Mouse (Mus musculus): ENCODE results near the gene Xpot.
A peak's percentile ranks its signal among the peaks of the same experiment; 100 is the strongest.

The Xpot gene

DNA sequence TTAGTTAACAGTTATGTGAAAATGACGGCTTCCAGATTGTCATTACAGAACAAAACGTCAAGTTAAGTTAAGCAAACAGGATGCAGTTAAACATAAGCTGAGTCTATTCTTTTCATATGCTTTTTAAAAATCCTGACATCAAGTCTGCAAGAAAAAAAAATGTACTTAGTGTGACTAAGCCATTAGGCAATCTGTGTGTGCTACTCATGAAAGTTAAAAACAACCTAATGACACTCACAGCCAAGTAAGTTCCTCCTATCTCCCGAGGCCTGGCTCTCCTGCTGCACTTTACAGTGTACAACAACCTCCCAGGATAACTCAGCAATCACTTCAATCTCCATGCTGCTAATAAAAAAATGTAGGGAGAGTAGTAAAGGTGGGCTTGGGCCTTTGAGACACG is 22.6 kb downstream of the Xpot start:
- Histone ChIP-seq H3K36me3 (ENCODE audit: control insufficient read depth, insufficient read depth, low read length, poor library complexity, severe bottlenecking) (peaks cover 25% of the 10 kb centered on the region), H3K27me3 (ENCODE audit: control insufficient read depth, insufficient read depth, low read length, poor library complexity, severe bottlenecking) (no peaks in the 10 kb centered on the region)
- no peak for DNase-seq (ENCODE audit: low read depth, low spot score)

DNA sequence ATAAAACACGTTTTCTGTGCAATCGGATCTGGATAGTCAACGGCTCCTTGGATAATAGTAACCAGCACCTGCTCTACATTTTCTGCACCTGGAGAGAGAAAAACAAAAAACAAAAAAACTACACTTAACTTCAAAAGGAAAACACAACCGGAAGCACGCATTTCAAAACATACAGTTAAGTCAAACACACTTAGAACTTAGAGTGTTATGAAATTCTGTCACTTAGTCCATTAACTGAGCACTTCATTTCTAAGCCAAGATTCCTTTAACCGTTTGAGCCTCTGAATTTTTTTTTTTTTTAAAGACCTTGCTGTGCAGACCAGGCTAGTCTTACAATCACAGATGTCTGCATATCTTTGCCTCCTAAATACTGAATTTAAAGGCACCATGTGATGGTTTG is 24.9 kb downstream of the Xpot start:
- H3K27me3 ChIP-seq (ENCODE audit: control insufficient read depth, insufficient read depth, low read length, poor library complexity, severe bottlenecking) = no peaks in the 10 kb centered on the region
- no peak for DNase-seq (ENCODE audit: low read depth, low spot score)
- peaks cover 22% of the 10 kb centered on the region for H3K36me3 ChIP-seq (ENCODE audit: control insufficient read depth, insufficient read depth, low read length, poor library complexity, severe bottlenecking)

DNA sequence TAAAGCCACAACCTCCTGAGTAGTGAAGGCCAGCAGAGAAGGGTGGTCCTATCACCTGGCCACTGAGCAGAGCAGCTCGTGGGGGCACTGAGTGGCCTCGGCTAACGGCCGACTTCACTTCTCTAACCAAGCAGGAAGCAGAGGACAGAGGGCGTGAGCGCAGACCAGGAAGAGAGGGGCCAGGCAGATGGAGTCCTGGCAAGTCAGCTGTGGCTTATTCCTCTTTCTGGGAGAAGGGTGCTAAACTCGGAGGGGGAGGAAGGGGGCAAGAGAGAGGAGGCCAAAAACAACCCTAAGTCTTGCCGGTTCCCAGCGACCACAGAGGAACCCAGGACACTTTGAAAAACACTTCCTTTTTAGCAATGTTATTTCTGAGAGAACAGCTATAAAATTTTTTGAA is 29.6 kb downstream of the Xpot start:
- H3K27me3 ChIP-seq (ENCODE audit: control insufficient read depth, insufficient read depth, low read length, poor library complexity, severe bottlenecking) = no peaks in the 10 kb centered on the region
- DNase-seq (ENCODE audit: low read depth, low spot score) = no peak
- peaks cover 8% of the 10 kb centered on the region for H3K36me3 ChIP-seq (ENCODE audit: control insufficient read depth, insufficient read depth, low read length, poor library complexity, severe bottlenecking)

DNA sequence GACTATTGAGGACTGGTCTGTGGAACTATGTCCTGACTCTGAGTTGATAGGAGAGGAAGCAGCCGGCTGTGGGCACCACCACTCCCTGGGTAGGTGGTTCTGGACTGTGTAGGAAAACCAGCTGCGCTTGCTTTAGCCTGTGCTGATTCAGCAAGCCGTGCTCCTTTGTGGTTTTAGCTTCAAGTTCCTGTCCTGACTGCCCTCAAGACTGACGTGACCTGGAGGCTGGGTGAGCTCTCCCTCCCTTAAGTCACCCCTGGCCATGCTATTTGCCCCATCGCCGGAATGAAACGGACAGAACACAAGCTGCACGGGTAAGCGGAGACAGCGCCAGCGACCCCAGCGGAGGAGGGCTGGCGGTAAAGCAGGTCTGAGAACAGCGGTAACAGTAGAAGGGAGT is 35.0 kb downstream of the Xpot start:
- DNase-seq (ENCODE audit: low read depth, low spot score) = no peak
- H3K27me3 ChIP-seq (ENCODE audit: control insufficient read depth, insufficient read depth, low read length, poor library complexity, severe bottlenecking) = no peaks in the 10 kb centered on the region
- peaks cover 2% of the 10 kb centered on the region for H3K36me3 ChIP-seq (ENCODE audit: control insufficient read depth, insufficient read depth, low read length, poor library complexity, severe bottlenecking)

DNA sequence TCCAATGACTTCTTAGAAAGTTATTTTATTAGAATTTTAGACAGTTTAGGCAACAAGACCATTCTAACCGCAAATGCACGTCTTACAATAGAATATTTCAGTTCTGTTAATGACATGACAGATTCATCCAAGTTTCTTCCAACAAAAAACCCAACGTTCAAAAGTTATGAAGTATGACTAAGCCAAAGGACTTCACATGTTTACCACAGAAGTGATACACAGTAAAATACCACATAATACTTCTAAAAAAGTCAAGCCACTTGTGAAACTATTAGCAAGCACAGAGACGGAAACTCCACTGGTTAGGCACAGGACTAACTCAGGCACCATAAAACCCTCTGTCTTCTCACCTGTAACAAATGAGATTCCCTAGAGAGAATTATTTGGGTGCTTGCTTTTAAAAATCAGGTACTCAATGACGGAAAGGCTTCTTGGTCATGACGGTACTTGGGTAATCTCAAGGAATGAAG is 38.7 kb downstream of the Xpot start:
- Histone ChIP-seq H3K36me3 (ENCODE audit: control insufficient read depth, insufficient read depth, low read length, poor library complexity, severe bottlenecking) (peaks cover 2% of the 10 kb centered on the region; the same call in 1 of the 2 replicates), H3K27me3 (ENCODE audit: control insufficient read depth, insufficient read depth, low read length, poor library complexity, severe bottlenecking) (no peaks in the 10 kb centered on the region)
- DNase-seq (ENCODE audit: low read depth, low spot score) = peak; percentile 42

DNA sequence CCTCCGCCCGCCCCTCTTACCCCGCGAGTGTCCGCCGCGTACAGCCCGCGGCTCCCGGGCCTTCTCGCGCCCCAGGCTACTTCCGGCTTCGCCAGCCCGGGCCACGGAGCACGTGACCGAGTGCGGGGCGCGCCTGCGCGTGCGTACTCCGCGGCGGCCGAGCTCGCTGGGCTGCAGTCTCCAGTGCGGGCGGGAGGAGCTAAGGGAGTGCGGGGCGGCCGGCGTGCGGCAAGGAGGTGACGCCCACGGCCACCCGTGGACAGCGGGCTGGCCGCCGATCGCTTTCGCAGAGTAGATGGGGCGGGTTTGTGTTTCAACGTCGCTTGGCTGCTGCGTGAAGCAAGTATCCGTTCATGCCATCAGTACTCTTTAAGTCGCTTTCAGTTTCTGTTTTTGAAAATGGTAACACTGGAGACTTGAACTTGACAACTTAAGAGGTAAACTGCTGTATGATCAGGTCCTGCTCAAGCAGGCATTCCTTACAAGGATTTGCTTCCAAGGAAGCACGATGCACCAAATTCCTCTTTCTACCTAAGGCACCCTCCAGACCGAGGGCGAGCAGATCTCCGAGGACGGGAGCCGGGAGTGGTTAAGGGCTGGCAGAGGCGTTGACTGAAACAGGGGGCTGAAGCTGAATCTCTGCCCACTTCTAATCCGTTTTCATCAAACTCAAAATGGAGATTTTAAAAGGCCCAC is 39.3 kb downstream of the Xpot start, which contains the start of gene Tbk1:
Gene Tbk1, minus strand, starts transcription at position 113 of the 696 bp plus-strand sequence.
- H3K27me3 ChIP-seq (ENCODE audit: control insufficient read depth, insufficient read depth, low read length, poor library complexity, severe bottlenecking) = no peaks in the 10 kb centered on the region
- peaks cover 5% of the 10 kb centered on the region; the same call in 1 of the 2 replicates for H3K36me3 ChIP-seq (ENCODE audit: control insufficient read depth, insufficient read depth, low read length, poor library complexity, severe bottlenecking)
- peak; percentile 95 for DNase-seq (ENCODE audit: low read depth, low spot score)

GRCm38 (mm10) chr10:121585791-121586642 is 40.1 kb downstream of the Xpot start:
- peak; percentile 47 for DNase-seq (ENCODE audit: low read depth, low spot score)
- H3K36me3 ChIP-seq (ENCODE audit: control insufficient read depth, insufficient read depth, low read length, poor library complexity, severe bottlenecking) = peaks cover 3% of the 10 kb centered on the region; the same call in 1 of the 2 replicates
- no peaks in the 10 kb centered on the region for H3K27me3 ChIP-seq (ENCODE audit: control insufficient read depth, insufficient read depth, low read length, poor library complexity, severe bottlenecking)

DNA sequence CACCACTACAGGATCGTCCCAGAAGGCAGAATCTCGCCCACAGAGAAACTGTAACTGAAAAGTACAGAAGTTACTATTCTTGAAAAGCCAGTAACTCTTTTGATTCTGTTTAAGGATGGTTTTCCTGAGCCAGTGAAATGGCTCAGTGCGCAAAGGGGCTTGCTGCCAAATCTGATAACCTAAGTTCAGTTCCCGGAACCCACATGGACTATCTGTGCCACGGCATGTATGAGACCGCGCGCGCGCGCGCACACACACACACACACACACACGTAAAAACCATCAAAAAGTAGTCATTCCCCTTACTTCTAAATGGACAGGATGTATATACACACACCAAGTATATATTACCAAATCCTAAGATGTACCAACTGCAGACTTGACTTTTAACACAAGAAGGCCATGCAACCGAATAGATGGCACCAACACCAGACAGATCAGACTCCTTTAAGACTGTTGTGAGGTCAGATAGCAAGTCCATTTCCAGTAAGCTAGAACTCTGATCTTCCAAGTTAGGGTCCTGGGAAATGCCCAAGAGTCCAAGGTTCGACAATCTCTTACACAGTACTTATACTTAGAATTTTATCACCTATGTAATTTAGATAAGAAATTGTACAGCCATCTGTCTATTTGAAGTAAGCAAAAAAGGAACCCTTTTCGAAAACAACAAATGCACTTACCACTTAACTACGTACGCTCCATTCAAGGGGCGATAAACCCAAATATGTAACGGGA is 40.9 kb downstream of the Xpot start:
- no peaks in the 10 kb centered on the region for H3K27me3 ChIP-seq (ENCODE audit: control insufficient read depth, insufficient read depth, low read length, poor library complexity, severe bottlenecking)
- no peak for DNase-seq (ENCODE audit: low read depth, low spot score)
- peaks cover 4% of the 10 kb centered on the region; the same call in 1 of the 2 replicates for H3K36me3 ChIP-seq (ENCODE audit: control insufficient read depth, insufficient read depth, low read length, poor library complexity, severe bottlenecking)

DNA sequence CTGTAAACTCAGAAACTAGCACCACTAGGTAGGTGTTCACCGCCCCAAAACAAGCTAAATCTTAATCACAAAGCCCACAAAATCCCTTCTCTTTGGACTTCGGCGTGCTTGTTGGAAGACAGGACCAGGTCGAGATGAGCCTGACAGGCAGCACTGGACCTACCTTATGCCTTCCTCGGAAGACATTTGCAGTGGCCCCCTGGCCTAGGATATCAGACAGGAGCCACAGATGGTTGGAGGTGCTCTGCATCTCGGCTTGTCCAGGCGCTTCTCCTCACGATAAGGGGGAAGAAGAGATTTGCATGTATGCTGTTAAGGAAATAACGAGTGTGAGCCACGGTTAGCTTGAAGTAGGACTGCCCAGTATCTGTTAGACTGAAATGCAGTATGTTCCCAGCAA is 42.1 kb downstream of the Xpot start:
- Histone ChIP-seq H3K36me3 (ENCODE audit: control insufficient read depth, insufficient read depth, low read length, poor library complexity, severe bottlenecking) (peaks cover 5% of the 10 kb centered on the region; the same call in 1 of the 2 replicates), H3K27me3 (ENCODE audit: control insufficient read depth, insufficient read depth, low read length, poor library complexity, severe bottlenecking) (no peaks in the 10 kb centered on the region)
- no peak for DNase-seq (ENCODE audit: low read depth, low spot score)

DNA sequence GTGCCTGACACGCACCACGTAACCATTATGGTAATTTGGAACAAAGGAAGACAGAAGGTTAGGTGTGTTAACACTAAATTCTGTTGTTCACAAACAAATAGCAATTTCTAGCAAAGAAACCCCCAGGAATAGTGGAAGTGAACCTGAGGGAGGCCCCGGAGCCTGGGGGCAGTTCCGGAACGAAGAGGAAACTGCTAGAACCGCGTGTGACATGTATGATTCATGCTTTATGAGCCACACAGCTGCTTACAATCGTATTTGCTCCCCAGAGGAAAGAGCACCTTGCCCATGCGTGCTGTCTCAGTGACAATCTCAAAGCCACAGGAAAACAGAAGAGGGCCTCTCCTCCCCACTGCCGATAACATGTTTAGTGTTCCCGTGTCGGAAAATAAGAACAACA is 43.1 kb downstream of the Xpot start:
- Histone ChIP-seq H3K27me3 (ENCODE audit: control insufficient read depth, insufficient read depth, low read length, poor library complexity, severe bottlenecking) (no peaks in the 10 kb centered on the region), H3K36me3 (ENCODE audit: control insufficient read depth, insufficient read depth, low read length, poor library complexity, severe bottlenecking) (peaks cover 5% of the 10 kb centered on the region; the same call in 1 of the 2 replicates)
- DNase-seq (ENCODE audit: low read depth, low spot score) = peak; percentile 87

DNA sequence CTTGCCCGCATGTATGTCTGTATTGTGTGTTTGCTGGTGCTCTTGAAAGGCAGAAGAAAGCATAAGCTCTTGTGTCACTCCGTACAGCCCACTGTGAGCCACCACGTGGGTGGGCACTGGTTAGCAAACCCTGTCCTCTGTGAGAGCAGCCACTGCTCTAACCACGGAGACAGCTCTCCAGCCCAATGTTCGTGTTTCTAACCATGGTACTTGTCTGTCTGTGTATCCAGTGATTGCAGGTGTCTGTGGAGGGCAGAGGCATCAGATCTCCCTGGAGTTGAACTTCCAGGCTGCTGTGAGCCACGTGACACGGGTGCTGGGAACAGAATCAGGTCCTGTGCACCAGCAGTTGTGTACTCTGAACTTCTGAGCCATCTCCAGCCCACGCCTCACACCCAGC is 43.8 kb downstream of the Xpot start:
- no peak for DNase-seq (ENCODE audit: low read depth, low spot score)
- H3K36me3 ChIP-seq (ENCODE audit: control insufficient read depth, insufficient read depth, low read length, poor library complexity, severe bottlenecking) = peaks cover 10% of the 10 kb centered on the region; the same call in 1 of the 2 replicates

DNA sequence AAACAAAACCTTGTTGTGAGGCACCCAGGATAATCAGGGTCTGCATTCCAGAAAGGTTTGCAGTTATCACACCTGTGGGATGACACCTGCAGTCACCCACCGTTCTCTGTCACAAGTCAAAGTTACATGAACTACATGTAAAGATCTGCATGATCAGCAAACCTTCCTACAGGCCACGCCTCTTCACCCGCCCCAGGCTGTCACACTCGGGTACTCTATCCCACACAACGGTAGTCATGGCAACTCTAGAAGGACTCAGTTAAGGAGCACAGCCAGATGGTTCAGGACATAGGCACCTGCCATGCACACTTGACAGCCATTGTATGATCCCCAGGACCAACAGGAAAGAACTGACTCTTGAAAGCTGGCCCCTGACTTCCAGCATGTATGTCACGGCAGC is 44.7 kb downstream of the Xpot start:
- DNase-seq (ENCODE audit: low read depth, low spot score) = peak; percentile 12
- H3K27me3 ChIP-seq (ENCODE audit: control insufficient read depth, insufficient read depth, low read length, poor library complexity, severe bottlenecking) = no peaks in the 10 kb centered on the region
- peaks cover 11% of the 10 kb centered on the region; the same call in 1 of the 2 replicates for H3K36me3 ChIP-seq (ENCODE audit: control insufficient read depth, insufficient read depth, low read length, poor library complexity, severe bottlenecking)

More for the DNA sequence above, 43.8 kb downstream of the Xpot start:
- H3K27me3 ChIP-seq (ENCODE audit: control insufficient read depth, insufficient read depth, low read length, poor library complexity, severe bottlenecking) = no peaks in the 10 kb centered on the region

DNA sequence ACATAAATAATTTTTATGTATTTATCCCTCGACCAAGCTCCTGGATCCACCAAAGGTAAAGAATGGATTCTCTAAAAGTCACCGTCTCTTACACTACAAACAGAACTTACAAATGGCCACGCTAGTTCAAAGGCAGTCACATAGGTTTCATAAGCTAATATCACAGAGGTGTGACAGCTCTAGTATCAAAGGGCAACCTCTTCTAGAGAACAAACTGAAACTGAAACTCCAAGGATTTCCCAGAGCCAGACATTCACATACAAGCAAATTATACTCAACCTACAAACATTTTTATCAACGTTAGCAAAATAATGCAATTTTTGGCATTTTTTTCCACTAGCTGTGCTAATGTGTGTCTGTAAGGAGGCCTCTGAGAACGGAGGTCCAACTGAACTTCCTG is 45.8 kb downstream of the Xpot start:
- Histone ChIP-seq H3K27me3 (ENCODE audit: control insufficient read depth, insufficient read depth, low read length, poor library complexity, severe bottlenecking) (no peaks in the 10 kb centered on the region), H3K36me3 (ENCODE audit: control insufficient read depth, insufficient read depth, low read length, poor library complexity, severe bottlenecking) (peaks cover 11% of the 10 kb centered on the region; the same call in 1 of the 2 replicates)
- DNase-seq (ENCODE audit: low read depth, low spot score) = no peak

DNA sequence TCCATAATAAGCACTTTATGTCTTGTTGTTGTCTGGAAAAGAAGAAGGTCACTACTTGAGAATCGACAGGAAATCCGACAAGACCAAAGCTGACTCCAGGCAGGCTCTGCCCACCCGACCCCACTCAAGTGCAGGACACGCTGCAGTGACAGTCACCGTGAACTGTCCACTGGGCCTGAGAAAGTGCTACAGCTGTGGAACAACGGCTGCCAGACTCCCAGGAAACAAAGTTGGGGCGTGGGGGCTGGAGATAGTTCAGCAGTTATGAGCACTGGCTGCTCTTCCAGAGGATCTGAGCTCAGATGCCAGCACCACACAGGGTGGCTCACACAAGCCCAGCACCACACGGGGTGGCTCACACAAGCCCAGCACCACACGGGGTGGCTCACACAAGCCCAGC is 49.8 kb downstream of the Xpot start:
- no peak for DNase-seq (ENCODE audit: low read depth, low spot score)
- H3K27me3 ChIP-seq (ENCODE audit: control insufficient read depth, insufficient read depth, low read length, poor library complexity, severe bottlenecking) = no peaks in the 10 kb centered on the region
- H3K36me3 ChIP-seq (ENCODE audit: control insufficient read depth, insufficient read depth, low read length, poor library complexity, severe bottlenecking) = peaks cover 18% of the 10 kb centered on the region; the same call in 1 of the 2 replicates
